Comparison of ENCODE assay signal across 24 mouse cellular contexts in the genomic region with DNA sequence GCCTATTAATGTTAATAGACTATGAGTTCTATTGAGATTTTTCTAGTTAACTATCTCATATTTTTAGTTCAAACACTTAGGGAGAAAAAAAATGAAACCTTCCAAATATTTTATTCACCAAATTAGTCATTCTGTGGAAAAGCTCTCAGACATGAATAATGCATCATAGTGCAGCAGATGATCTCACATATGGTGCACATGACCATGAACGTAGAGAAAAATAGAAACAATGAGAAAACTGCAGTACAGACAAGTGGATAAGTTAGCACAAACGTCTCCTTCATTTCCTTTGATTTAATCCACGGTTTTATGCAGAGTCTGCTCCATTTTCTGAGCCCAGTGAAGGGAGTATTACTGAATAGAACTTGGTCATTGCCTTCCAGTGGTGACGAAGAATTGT.
A peak's percentile ranks its signal among the peaks of the same experiment; 100 is the strongest.
DNase-seq lines count a peak whose midpoint lies in the region; ATAC-seq and TF ChIP-seq lines count a peak whose summit lies in the region.
"Had no signal": no experiment of that assay in that cellular context is flagged by ENCODE, and none has a peak within 500 bp of the region (broad histone marks: within the 10 kb centered on the region; RNA-seq: fewer than 3 reads in every experiment).

No protein-coding gene starts in this region.

- no peak for TF ChIP-seq CTCF in brain, embryonic 14.5 days (IDR thresholded peaks at IDR 0.05; ENCODE audit: borderline replicate concordance, extremely low read depth, insufficient read depth, insufficient read length)

- H3K36me3 ChIP-seq in hindbrain, embryonic 16.5 days (ENCODE audit: control insufficient read depth, insufficient read depth, low read length): no peaks in the 10 kb centered on the region
- H3K36me3 ChIP-seq: heart, embryonic 15.5 days; hindbrain, embryonic 13.5 days; lung, embryonic 15.5 days; neural tube, embryonic 12.5 days; stomach, embryonic 15.5 days had no signal

- peak; percentile 28 for DNase-seq in layer of hippocampus, adult 11-12 months (ENCODE audit: low spot score)
- DNase-seq in layer of hippocampus, postnatal 36 days: no peak
- DNase-seq in brain, adult 2 months (ENCODE audit: low read depth, low spot score): peak; percentile 53
- peak; percentile 60 for DNase-seq in brain, embryonic 14.5 days (ENCODE audit: low read depth)
- peak; percentile 29 for DNase-seq in layer of hippocampus, adult 9-10 months (ENCODE audit: low spot score)
- DNase-seq: adrenal gland, adult 2 months; cerebellum, adult 9-10 months; gastrocnemius, adult 2 months; heart, postnatal 36 days; kidney, adult 18-20 months; lung, postnatal 36 days; midbrain, embryonic 14.5 days; thymus, adult 2 months had no signal

- no peaks in the 10 kb centered on the region for H3K4me1 ChIP-seq in hindbrain, embryonic 16.5 days (ENCODE audit: control insufficient read depth, insufficient read depth, low read depth, low read length)
- H3K4me1 ChIP-seq: heart, embryonic 15.5 days; hindbrain, embryonic 13.5 days; lung, embryonic 15.5 days; megakaryocyte, embryonic 14.5 days; neural tube, embryonic 12.5 days; stomach, embryonic 15.5 days had no signal

- H3K4me3 ChIP-seq in hindbrain, embryonic 16.5 days (ENCODE audit: low read length): no peak overlapping the region
- H3K4me3 ChIP-seq: gastrocnemius, adult 2 months; heart, embryonic 15.5 days; hindbrain, embryonic 13.5 days; lung, embryonic 15.5 days; megakaryocyte, embryonic 14.5 days; neural tube, embryonic 12.5 days; stomach, embryonic 15.5 days had no signal

- H3K4me2 ChIP-seq in hindbrain, embryonic 16.5 days (ENCODE audit: low read length): no peak overlapping the region
- H3K4me2 ChIP-seq: heart, embryonic 15.5 days; hindbrain, embryonic 13.5 days; lung, embryonic 15.5 days; neural tube, embryonic 12.5 days; stomach, embryonic 15.5 days had no signal

- H3K9me3 ChIP-seq in hindbrain, embryonic 16.5 days (ENCODE audit: control insufficient read depth, low read length): no peaks in the 10 kb centered on the region
- H3K9me3 ChIP-seq: heart, embryonic 15.5 days; hindbrain, embryonic 13.5 days; lung, embryonic 15.5 days; neural tube, embryonic 12.5 days; stomach, embryonic 15.5 days had no signal

- H3K9ac ChIP-seq in hindbrain, embryonic 16.5 days (ENCODE audit: low read depth, low read length): no peak overlapping the region
- H3K9ac ChIP-seq: heart, embryonic 15.5 days; hindbrain, embryonic 13.5 days; liver, embryonic 14.5 days; lung, embryonic 15.5 days; neural tube, embryonic 12.5 days; stomach, embryonic 15.5 days had no signal

- no peak for ATAC-seq in hindbrain, embryonic 16.5 days
- no peak for ATAC-seq in erythroid progenitor cell, adult 5-6 weeks (replicated peaks; ENCODE audit: low FRiP score, poor library complexity, severe bottlenecking)
- ATAC-seq: inflammation-experienced regulatory T-cells, adult 6 months had no signal

- H3K27me3 ChIP-seq in hindbrain, embryonic 16.5 days (replicated peaks; ENCODE audit: control insufficient read depth, insufficient read depth, low read length): no peaks in the 10 kb centered on the region
- H3K27me3 ChIP-seq: heart, embryonic 15.5 days; hindbrain, embryonic 13.5 days; lung, embryonic 15.5 days; megakaryocyte, embryonic 14.5 days; neural tube, embryonic 12.5 days; stomach, embryonic 15.5 days had no signal

- TF ChIP-seq POLR2A in brain, embryonic 14.5 days (IDR thresholded peaks at IDR 0.05; ENCODE audit: borderline replicate concordance, extremely low read depth, insufficient read depth, insufficient read length, poor library complexity, severe bottlenecking): no peak

- 67% methylated on average over 4 of the region's 4 CpGs for WGBS in hindbrain, embryonic 16.5 days

- no peak overlapping the region for H3K27ac ChIP-seq in hindbrain, embryonic 16.5 days (ENCODE audit: low read depth, low read length)
- H3K27ac ChIP-seq: gastrocnemius, adult 2 months; heart, embryonic 15.5 days; hindbrain, embryonic 13.5 days; kidney, postnatal 0 days; liver, embryonic 14.5 days; lung, embryonic 15.5 days; neural tube, embryonic 12.5 days; stomach, embryonic 15.5 days had no signal

Comparison
In these comparisons a context has a peak if more than half of its experiments do, and no peak if none do; other contexts are left out.
1. DNase-seq: peak in layer of hippocampus, adult 11-12 months (single experiment), brain, adult 2 months (single experiment), brain, embryonic 14.5 days (single experiment) and layer of hippocampus, adult 9-10 months (single experiment); none in layer of hippocampus, postnatal 36 days (0 of 2).